Mouse (Mus musculus) brain, embryonic 14.5 days (tissue): Measurements from ENCODE around the gene Folr2.

ENCODE experiments used
- CTCF ChIP-seq: fragments of 200-500 bp; IDR thresholded peaks from 2 replicates; pipeline ENCODE4 v1.5.1; 2012; ENCODE audit warnings: inconsistent platforms, mild to moderate bottlenecking, moderate library complexity, borderline replicate concordance; ENCODE audit not compliant: insufficient read depth, insufficient read length; ENCODE audit errors: extremely low read depth
- POLR2A ChIP-seq: fragments of 200-500 bp; IDR thresholded peaks from 2 replicates; pipeline ENCODE4 v1.6.1; 2012; ENCODE audit warnings: mild to moderate bottlenecking, inconsistent platforms, borderline replicate concordance; ENCODE audit not compliant: poor library complexity, insufficient read depth, insufficient read length, severe bottlenecking; ENCODE audit errors: extremely low read depth

DNA sequence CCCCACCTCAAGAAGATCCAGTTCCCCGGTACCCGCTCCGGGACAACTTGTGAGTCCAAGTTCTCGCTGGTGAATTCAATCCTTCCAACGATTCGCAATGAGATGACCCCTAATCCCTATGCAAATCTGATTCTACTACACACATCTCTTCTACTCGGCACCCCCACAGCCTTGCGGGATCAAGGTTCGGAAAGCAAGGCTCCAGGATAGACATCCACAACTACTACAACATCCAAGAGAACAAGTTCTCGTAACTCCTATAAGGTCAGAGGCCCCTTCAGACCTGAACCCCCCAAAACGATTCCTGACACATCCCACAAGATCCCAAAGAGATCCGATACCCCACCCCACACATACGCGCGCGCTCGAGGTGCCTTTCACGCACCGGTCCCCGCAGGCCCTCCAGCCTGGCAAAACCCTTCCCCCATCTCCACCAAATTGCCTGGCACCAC lies 19.8 kb downstream of the Folr2 start:
- TF ChIP-seq CTCF (no peak), POLR2A (no peak)
